Mouse (Mus musculus) embryonic stem cell, embryonic (primary cell): ENCODE data around the gene Auts2.

Source experiments
- CTCF ChIA-PET, 4 experiments: fragments of 300-600 bp in 2 of 4; fragments of 350-600 bp in 2 of 4; sonication (Branson Sonifier 250); formaldehyde crosslinking; loops; one replicate each; lab custom pipeline; 2022; ENCODE audit warnings: inconsistent platforms in 2 of 4; lab: Charles Lee
- POLR2A ChIA-PET, 4 experiments: fragments of 300-600 bp in 2 of 4; fragments of 350-600 bp in 2 of 4; sonication (Branson Sonifier 250); formaldehyde crosslinking; loops; one replicate each; lab custom pipeline; 2022; ENCODE audit warnings: antibody characterized with exemption in 4 of 4, inconsistent platforms in 1 of 4; lab: Charles Lee

Auts2 gene

GRCm38 (mm10) chr5:131703729-131704128, 839.4 kb downstream of the Auts2 start:
- POLR2A ChIA-PET = no interaction called here
- CTCF ChIA-PET = interaction anchor here in 1 of 4 experiments (0.6 to 1.0 kb wide), 2 partner anchors 28 to 47 kb away, joined by 3 read pairs; no protein-coding TSS in a partner anchor

- CTCF ChIA-PET = interaction anchor here in 1 of 4 experiments (1.0 kb wide), 1 partner anchor 29 kb away, joined by 3 read pairs; no protein-coding TSS in a partner anchor
- POLR2A ChIA-PET = no interaction called here
Measured at GRCm38 (mm10) chr5:131702840-131703392, 840.2 kb downstream of the Auts2 start.

GRCm38 (mm10) chr5:131698900-131699299, 844.2 kb downstream of the Auts2 start:
- CTCF ChIA-PET = interaction anchor here in 1 of 4 experiments (0.7 kb wide), 1 partner anchor 275 kb away, joined by 3 read pairs; no protein-coding TSS in a partner anchor

GRCm38 (mm10) chr5:131690781-131691180, 852.4 kb downstream of the Auts2 start:
- CTCF ChIA-PET = no interaction called here
- POLR2A ChIA-PET = no interaction called here

More at GRCm38 (mm10) chr5:131698900-131699299, 844.2 kb downstream of the Auts2 start:
- POLR2A ChIA-PET = no interaction called here

GRCm38 (mm10) chr5:131686956-131687618, 856.1 kb downstream of the Auts2 start:
- ChIA-PET POLR2A (no interaction called here), CTCF (no interaction called here)

GRCm38 (mm10) chr5:131680127-131680845, 862.9 kb downstream of the Auts2 start:
- POLR2A ChIA-PET = no interaction called here

GRCm38 (mm10) chr5:131679523-131679922, 863.6 kb downstream of the Auts2 start:
- ChIA-PET CTCF (no interaction called here), POLR2A (interaction anchor here in 1 of 4 experiments (0.6 kb wide), 1 partner anchor 387 kb away, joined by 3 read pairs; no protein-coding TSS in a partner anchor)

More at GRCm38 (mm10) chr5:131680127-131680845, 862.9 kb downstream of the Auts2 start:
- CTCF ChIA-PET = interaction anchor here in 1 of 4 experiments (0.6 kb wide), 1 partner anchor 64 kb away, joined by 11 read pairs; no protein-coding TSS in a partner anchor

- ChIA-PET POLR2A (no interaction called here), CTCF (interaction anchor here in 1 of 4 experiments (0.6 kb wide), 1 partner anchor 1915 kb away, joined by 4 read pairs; no protein-coding TSS in a partner anchor)
Measured at GRCm38 (mm10) chr5:131677518-131677917, 865.6 kb downstream of the Auts2 start.

GRCm38 (mm10) chr5:131673696-131674095, 869.4 kb downstream of the Auts2 start:
- ChIA-PET POLR2A (no interaction called here), CTCF (no interaction called here)

GRCm38 (mm10) chr5:131665068-131665467, 878.1 kb downstream of the Auts2 start:
- POLR2A ChIA-PET = interaction anchor here in 1 of 4 experiments (0.6 kb wide), 1 partner anchor 157 kb away, joined by 3 read pairs; no protein-coding TSS in a partner anchor
- CTCF ChIA-PET = no interaction called here

GRCm38 (mm10) chr5:131664657-131665056, 878.5 kb downstream of the Auts2 start:
- ChIA-PET POLR2A (interaction anchor here in 1 of 4 experiments (0.6 kb wide), 1 partner anchor 157 kb away, joined by 3 read pairs; no protein-coding TSS in a partner anchor), CTCF (no interaction called here)

GRCm38 (mm10) chr5:131662657-131663056, 880.5 kb downstream of the Auts2 start:
- ChIA-PET POLR2A (interaction anchor here in 1 of 4 experiments (0.6 kb wide), 1 partner anchor 1716 kb away, joined by 4 read pairs; no protein-coding TSS in a partner anchor), CTCF (no interaction called here)

- ChIA-PET CTCF (no interaction called here), POLR2A (no interaction called here)
Measured at GRCm38 (mm10) chr5:131658822-131659515, 884.2 kb downstream of the Auts2 start.

GRCm38 (mm10) chr5:131654206-131654605, 888.9 kb downstream of the Auts2 start:
- ChIA-PET CTCF (no interaction called here), POLR2A (interaction anchor here in 1 of 4 experiments (0.6 kb wide), 2 partner anchors 158 to 359 kb away, joined by 3 to 5 read pairs; no protein-coding TSS in a partner anchor)

- ChIA-PET POLR2A (interaction anchor here in 1 of 4 experiments (0.6 kb wide), 1 partner anchor 50 kb away, joined by 5 read pairs; no protein-coding TSS in a partner anchor), CTCF (no interaction called here)
Measured at GRCm38 (mm10) chr5:131650381-131650891, 892.7 kb downstream of the Auts2 start.

GRCm38 (mm10) chr5:131647683-131648119, 895.4 kb downstream of the Auts2 start:
- ChIA-PET POLR2A (interaction anchor here in 1 of 4 experiments (0.6 kb wide), 1 partner anchor 422 kb away, joined by 6 read pairs; no protein-coding TSS in a partner anchor), CTCF (interaction anchor here in 1 of 4 experiments (0.7 kb wide), 1 partner anchor 52 kb away, joined by 3 read pairs; no protein-coding TSS in a partner anchor)

GRCm38 (mm10) chr5:131647104-131647682, 896.0 kb downstream of the Auts2 start:
- POLR2A ChIA-PET = no interaction called here
- CTCF ChIA-PET = interaction anchor here in 1 of 4 experiments (0.7 to 1.3 kb wide), 2 partner anchors 18 to 51 kb away, joined by 3 read pairs; no protein-coding TSS in a partner anchor
